Mouse (Mus musculus): ENCODE results near the gene Pfpl.
A peak's percentile ranks its signal among the peaks of the same experiment; 100 is the strongest.

Gene Pfpl

DNA sequence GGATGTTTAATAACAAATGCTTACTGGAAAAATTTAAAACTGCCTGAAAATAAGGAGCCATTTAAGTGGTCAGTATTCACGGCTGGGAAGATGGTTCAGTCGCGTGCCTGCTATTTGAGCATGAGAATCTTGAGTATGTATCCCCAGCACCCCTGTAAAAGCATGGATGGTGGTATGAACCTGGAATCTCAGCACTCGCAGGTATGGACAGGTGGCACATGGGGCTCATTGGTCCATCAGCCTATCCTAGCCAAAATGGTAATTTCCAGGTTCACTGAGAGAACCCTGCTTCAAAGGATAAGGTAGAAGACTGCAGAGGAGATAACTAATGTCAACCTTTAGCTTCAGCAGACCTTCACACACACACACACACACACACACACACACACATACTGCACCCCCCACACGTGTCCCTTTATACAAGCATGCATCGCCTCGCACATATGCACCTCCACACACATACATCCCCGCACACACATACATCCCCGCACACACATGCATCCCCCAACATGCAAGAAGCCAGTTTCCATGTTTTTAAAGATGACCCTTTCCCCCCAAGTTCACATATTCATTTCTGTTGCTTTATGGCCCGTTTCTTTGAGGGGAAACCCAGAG, 37.9 kb downstream of the Pfpl start:
- DNase-seq = no peak

DNA sequence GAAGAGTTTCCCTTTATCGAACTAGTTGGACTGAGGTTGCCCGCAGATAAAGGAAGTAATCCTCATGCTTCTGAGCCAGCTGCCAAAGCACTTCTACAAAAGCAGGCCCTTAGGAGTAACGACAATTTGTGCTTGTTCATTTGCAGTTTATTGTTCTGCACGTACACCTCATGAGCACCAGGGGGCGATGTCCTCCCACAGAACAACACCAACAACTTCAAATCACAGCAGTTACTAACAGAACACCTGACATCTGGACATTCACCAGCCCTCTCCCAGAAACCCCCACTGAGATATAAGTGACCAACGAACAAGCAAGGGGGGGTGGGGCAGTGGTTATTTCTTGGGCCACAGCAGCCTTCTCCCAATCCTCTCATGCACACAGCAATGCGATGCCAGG, 38.5 kb downstream of the Pfpl start:
- peak; percentile 86 for DNase-seq

DNA sequence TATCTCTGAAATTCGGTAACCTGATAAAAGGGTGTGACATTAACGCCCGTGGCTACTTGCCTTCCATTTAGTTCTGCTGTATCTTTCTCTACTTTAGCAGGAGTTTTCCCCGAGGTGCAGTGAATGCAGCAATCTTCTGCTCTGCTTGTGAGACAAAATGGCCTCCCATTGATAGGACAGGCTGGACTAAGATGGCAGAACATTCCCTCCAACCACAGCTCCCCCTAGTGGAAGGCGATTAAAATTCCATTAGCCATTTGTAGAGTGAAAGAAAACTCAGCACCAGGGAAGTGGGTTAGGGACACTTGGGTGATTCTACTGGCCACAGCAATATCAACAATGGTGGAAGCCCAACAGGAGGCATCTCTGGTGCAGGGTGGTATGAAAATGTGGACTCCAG, 39.7 kb downstream of the Pfpl start:
- DNase-seq = peak; percentile 87

DNA sequence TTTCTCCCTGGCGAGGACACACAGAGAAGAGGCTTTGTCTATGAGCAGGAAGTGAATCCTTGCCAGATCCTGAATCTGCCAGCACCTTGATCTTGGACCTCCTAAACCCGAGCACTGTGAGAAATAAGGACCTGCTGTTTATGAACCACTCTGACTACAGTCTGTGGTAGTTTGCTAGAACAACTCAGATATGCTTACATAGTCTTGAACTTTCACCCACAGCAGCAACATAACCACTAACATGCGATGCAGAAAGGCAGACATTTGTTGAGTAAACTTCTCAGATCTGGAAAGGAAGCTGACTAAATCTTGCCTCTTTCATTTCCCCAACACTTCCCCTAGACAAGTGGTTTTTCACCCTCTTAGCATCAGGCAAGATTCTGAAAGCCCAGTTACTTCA, 44.2 kb downstream of the Pfpl start:
- DNase-seq = no peak

DNA sequence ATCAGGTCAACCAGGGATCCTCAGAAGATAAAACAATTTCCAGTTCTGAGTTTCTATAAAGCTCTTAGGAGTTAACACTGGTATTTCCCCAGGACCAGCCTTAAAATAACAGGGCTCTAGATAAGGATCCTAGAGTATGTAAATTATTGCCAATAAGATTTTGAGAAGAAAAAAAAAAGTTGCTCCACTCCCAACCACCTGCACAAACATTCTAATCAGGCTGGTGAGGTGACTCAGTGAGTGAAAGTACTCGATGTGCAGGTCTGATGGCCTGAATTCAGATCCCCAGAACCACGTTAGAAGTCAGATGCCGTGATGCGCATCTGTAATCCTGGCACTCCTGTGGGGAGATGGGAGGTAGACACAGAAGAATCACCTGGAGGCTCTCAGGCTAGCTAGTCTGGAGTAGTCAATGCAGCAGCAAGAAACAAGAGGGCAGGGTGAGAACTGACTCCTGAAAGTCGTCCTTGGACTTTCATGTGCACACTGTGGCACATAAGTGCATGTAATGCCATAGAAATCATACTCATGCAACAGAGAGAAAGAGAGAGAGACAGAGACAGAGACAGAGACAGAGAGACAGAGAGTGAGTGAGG, 44.8 kb downstream of the Pfpl start:
- DNase-seq = no peak

DNA sequence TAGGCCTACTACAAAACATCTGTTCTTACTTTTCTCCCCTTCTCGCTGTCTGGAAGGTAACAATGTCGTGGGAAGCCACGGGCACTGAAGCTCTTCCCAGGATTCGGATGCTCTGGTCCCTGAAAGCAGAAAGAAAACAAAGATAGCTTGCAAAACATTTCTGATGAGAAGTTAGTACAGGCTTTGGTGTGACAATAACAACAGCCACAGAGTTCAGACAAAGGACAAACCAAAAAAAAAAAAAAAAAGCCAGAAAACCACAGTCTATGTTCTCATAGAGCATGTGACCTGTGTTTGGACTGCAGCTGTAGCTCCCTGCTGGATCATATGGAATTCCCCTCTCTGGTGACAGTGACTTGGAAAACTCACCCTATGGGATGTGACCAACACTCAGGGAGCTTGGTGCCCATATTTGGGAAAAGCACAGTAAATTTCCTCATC, 45.5 kb downstream of the Pfpl start:
- DNase-seq = no peak

DNA sequence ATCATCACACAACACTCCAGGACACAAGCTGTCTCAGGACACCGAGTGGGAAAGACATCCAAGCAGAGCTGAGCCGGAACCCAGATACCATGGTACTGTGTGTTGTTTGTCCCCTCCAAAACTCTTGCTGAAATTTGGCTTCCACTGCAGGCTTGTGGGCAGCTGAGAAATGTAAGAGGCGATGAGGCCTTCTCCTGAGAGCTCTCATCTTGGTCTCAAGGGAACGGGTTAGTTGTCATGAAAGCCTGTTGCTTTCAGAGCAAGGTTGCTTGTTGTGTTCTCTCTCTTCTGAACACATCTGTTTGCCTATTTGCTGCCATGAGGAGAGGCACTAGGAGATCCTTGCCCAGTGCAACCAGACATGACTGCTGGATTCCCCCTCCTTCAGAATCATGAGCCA, 46.2 kb downstream of the Pfpl start:
- DNase-seq = no peak

DNA sequence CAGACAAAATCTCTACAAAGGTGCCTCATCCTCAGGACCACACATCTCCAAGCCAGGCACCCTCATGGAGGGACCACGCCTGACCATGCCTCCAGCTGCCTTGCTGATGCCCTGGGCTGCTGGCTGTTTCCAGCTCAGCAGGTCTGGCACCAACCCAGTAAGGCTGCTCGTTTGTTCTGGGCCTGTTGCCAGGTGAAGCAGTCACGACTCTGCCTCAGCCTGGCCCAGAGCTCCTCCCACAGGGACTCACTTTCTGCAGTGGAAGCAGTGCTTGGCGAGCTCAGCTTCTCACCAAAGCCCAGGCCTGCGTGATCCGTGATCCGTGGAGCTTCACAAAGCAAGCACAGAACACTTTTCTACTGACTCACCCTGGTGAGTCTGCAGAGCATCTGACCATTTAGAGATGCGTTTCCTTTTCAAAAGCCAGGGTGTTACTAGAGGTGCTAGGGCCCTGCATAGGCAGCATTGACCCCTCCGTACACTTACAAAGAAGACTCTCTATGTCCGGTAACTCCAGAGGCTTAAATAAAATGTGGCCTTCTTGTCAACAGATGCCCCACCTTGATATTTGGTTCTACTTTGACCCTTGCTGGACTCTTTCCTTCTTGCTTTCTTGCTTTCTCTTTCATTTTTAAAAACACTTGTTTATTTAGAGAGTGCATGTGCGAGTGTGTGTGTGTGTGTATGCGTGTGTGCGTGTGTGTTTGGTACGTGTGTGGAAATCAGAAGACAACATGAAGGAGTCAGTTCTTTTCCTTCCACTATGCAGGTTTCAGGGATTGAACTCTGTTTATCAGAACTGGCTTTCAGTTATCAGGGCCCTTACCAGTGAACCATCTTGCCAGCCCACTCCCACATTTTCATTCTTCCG, 47.9 kb downstream of the Pfpl start:
- DNase-seq = peak; percentile 93

DNA sequence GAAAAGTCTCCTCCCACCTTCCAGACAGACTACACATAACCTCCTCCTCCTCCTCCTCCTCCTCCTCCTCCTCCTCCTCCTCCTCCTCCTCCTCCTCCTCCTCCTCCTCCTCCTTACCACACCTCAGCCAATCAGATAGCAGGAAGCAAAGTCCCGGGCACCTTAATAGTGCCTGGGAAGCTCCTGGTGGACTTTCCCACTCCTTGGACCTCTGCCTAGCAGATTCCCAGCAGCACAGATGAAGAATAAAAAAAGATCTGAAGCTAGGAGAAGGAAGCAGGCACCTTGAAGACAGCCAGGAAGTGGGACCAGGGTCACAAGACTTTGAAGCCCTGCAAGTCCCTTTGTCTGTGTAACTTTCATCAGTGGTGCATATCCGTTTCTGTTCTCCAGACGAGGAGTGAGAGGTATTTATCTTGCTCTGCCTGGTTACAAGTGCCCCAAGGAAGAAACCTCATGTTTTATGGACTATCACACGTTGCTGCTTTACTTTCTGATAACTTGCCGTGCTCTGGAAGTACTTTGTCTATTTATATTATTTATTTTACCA, 49.1 kb downstream of the Pfpl start:
- DNase-seq = no peak

DNA sequence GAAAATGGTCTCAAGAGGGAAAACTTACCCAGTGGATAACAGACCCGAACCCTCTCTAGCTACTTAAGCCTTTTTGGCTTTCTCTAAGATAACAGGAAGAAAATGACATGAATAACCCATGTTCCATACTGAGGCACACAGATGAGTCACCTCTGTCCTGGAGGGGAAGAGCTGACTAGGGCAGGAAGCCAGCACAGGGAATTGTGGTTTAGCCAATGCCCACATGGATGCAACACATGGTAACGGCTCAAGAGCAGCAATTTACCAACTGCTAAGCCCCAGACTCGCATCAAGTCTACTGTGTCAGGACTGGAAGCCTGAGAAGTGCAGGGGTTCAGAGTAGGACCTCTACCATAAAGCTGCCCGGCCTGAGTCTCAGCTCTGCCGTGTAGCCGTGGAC, 50.7 kb downstream of the Pfpl start:
- DNase-seq = no peak

Data from retina, postnatal 1 day (tissue).